Mouse (Mus musculus) myocyte (in vitro differentiated cells): Measurements from ENCODE around the gene Srsf1. TPM values are rescaled to one million over a fixed set of nuclear protein-coding genes. Genes with fewer than 3 reads are reported as not detected.

ENCODE experiments used
- H3K27me3 ChIP-seq: one replicate; pipeline ENCODE4 v1.6.1; 2011; ENCODE audit not compliant: control insufficient read depth, insufficient read depth, insufficient read length
- H3K36me3 ChIP-seq: one replicate; pipeline ENCODE4 v1.6.1; 2011; ENCODE audit not compliant: control insufficient read depth, insufficient read depth
- H3K4me2 ChIP-seq: one replicate; pipeline ENCODE4 v1.6.1; 2011; ENCODE audit warnings: low read depth, control low read depth
- H3K4me3 ChIP-seq: one replicate; pipeline ENCODE4 v1.5.1; 2011; ENCODE audit warnings: mild to moderate bottlenecking, control low read depth, moderate library complexity
- H3K79me2 ChIP-seq: one replicate; pipeline ENCODE4 v1.6.1; 2011; ENCODE audit not compliant: control insufficient read depth, insufficient read depth
- H3ac ChIP-seq: one replicate; pipeline ENCODE4 v1.6.1; 2011; ENCODE audit not compliant: control insufficient read depth, insufficient read length
- CEBPB ChIP-seq: IDR thresholded peaks from 2 replicates; pipeline ENCODE4 v1.6.1; 2011; ENCODE audit warnings: mild to moderate bottlenecking, moderate library complexity; ENCODE audit not compliant: poor library complexity, insufficient read depth, severe bottlenecking
- E2F4 ChIP-seq: IDR thresholded peaks from one replicate; pipeline ENCODE4 v1.6.1; 2011; ENCODE audit warnings: mild to moderate bottlenecking, control low read depth, moderate library complexity; ENCODE audit not compliant: insufficient read depth
- MAX ChIP-seq: IDR thresholded peaks from one replicate; pipeline ENCODE4 v1.6.1; 2011; ENCODE audit warnings: low read depth, mild to moderate bottlenecking, control low read depth
- MYOD1 ChIP-seq, 3 experiments: IDR thresholded peaks; one replicate each; pipeline ENCODE4 v1.6.1; 2011; ENCODE audit warnings: control low read depth in 2 of 3, low read depth in 2 of 3, mild to moderate bottlenecking in 2 of 3, moderate library complexity in 1 of 3; ENCODE audit not compliant: insufficient read length in 2 of 3, control insufficient read depth in 1 of 3
- MYOG ChIP-seq, 3 experiments: IDR thresholded peaks; one replicate each; pipeline ENCODE4 v1.6.1; 2011; ENCODE audit warnings: control low read depth in 2 of 3, low read depth in 2 of 3, mild to moderate bottlenecking in 2 of 3; ENCODE audit not compliant: insufficient read length in 2 of 3, control insufficient read depth in 1 of 3, insufficient read depth in 1 of 3
- POLR2A ChIP-seq: IDR thresholded peaks from one replicate; pipeline ENCODE4 v1.6.1; 2011; ENCODE audit warnings: low read depth, mild to moderate bottlenecking, control low read depth, moderate library complexity; ENCODE audit not compliant: insufficient read length
- POLR2AphosphoS2 ChIP-seq: IDR thresholded peaks from one replicate; pipeline ENCODE4 v1.6.1; 2011; ENCODE audit warnings: low read depth, control low read depth; ENCODE audit not compliant: insufficient read length
- REST ChIP-seq: IDR thresholded peaks from one replicate; pipeline ENCODE4 v1.6.1; 2011; ENCODE audit warnings: mild to moderate bottlenecking, control low read depth, moderate library complexity; ENCODE audit not compliant: insufficient read depth, insufficient read length
- SRF ChIP-seq: IDR thresholded peaks from one replicate; pipeline ENCODE4 v1.6.1; 2011; ENCODE audit warnings: low read depth; ENCODE audit not compliant: control insufficient read depth, insufficient read length
- TCF12 ChIP-seq: IDR thresholded peaks from one replicate; pipeline ENCODE4 v1.6.1; 2011; ENCODE audit warnings: mild to moderate bottlenecking, control low read depth; ENCODE audit not compliant: poor library complexity, insufficient read depth, severe bottlenecking
- TCF3 ChIP-seq: IDR thresholded peaks from one replicate; pipeline ENCODE4 v1.6.1; 2011; ENCODE audit warnings: low read depth, control low read depth; ENCODE audit not compliant: insufficient read length
- USF1 ChIP-seq: IDR thresholded peaks from one replicate; pipeline ENCODE4 v1.6.1; 2011; ENCODE audit warnings: low read depth, mild to moderate bottlenecking, control low read depth, moderate library complexity
- polyA plus RNA-seq: library from polyadenylated mRNA; unstranded; fragments of >200 nt; fragmentation: generic; extraction: Trizol; gene quantifications from one replicate; pipeline ENCODE4 v1.2.1, GENCODE M21; 2012; ENCODE audit warnings: missing spikeins

Gene Srsf1
- polyA plus RNA-seq, 1 experiment, result 69.9 TPM

DNA sequence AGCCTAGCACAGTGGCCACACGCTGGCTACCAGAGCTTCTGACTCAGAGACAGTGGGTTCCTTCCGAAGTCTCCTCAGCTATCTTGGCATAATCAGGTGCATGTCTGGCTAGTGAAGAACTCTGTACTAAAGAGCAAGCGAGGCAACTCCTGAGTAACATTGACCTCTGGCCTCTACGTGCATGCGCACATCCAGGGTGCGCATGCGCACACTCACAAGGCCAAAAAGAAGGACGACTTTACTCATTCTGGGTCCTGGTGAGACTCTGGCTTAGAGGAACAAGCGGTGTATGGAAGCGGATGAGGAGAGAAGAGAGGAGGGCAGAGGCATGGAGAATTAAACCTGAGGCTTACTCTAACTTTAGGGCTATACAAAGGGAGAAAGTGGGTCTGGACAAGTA, 33.5 kb upstream of the Srsf1 start:
- H3K27me3 ChIP-seq, result peaks cover 20% of the 10 kb centered on the region
- no peaks in the 10 kb centered on the region for H3K79me2 ChIP-seq
- TF ChIP-seq E2F4, result no peak
- no peak for TF ChIP-seq MYOD1 (IDR thresholded peaks at IDR 0.05; ENCODE audit: control insufficient read depth in 1 of 3, insufficient read length in 2 of 3, low read depth in 2 of 3)
- TF ChIP-seq POLR2A, result no peak
- TF ChIP-seq CEBPB, result no peak
- no peak for TF ChIP-seq POLR2AphosphoS2
- no peak for TF ChIP-seq TCF3
- no peak for TF ChIP-seq TCF12
- no peak for TF ChIP-seq USF1
- TF ChIP-seq REST, result no peak
- TF ChIP-seq MYOG (IDR thresholded peaks at IDR 0.05; ENCODE audit: control insufficient read depth in 1 of 3, insufficient read depth in 1 of 3, insufficient read length in 2 of 3, low read depth in 2 of 3), result no peak
- TF ChIP-seq SRF, result no peak
- no peak for TF ChIP-seq MAX
- H3ac ChIP-seq, result no peak overlapping the region
- no peak overlapping the region for H3K4me2 ChIP-seq
- H3K4me3 ChIP-seq, result no peak overlapping the region
- H3K36me3 ChIP-seq, result no peaks in the 10 kb centered on the region

DNA sequence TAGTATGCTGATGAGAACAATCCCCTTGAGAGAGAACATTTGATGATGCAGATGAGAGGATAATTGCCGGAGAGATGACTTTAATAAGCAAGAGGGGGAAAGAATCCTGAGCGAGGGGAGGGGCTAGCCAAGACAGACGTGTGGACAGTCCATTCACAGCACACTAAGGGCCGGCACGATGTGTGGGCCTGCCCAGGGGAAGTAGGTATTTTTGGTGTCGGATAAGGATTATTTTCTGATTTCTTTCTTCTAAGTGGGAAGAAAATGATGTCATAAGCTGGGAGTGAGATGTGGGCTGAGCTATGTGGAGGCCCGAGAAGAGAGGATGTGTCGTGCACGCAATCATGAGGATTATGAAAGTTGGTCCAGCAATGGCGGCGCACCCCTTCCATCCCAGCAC, 32.0 kb upstream of the Srsf1 start:
- Histone ChIP-seq H3K4me3 (no peak overlapping the region), H3K27me3 (peaks cover 11% of the 10 kb centered on the region)
- no peak for TF ChIP-seq USF1

GRCm38 (mm10) chr11:88015795-88016194, 31.4 kb upstream of the Srsf1 start:
- Histone ChIP-seq H3K36me3 (no peaks in the 10 kb centered on the region), H3K4me3 (no peak overlapping the region), H3ac (no peak overlapping the region), H3K4me2 (no peak overlapping the region), H3K79me2 (no peaks in the 10 kb centered on the region), H3K27me3 (peaks cover 11% of the 10 kb centered on the region)
- no peak for TF ChIP-seq POLR2AphosphoS2
- no peak for TF ChIP-seq E2F4
- no peak for TF ChIP-seq MYOD1 (IDR thresholded peaks at IDR 0.05; ENCODE audit: control insufficient read depth in 1 of 3, insufficient read length in 2 of 3, low read depth in 2 of 3)

More for the DNA sequence above, 32.0 kb upstream of the Srsf1 start:
- Histone ChIP-seq H3K36me3 (no peaks in the 10 kb centered on the region), H3ac (no peak overlapping the region), H3K79me2 (no peaks in the 10 kb centered on the region), H3K4me2 (no peak overlapping the region)

- Histone ChIP-seq H3K27me3 (no peaks in the 10 kb centered on the region), H3K4me3 (no peak overlapping the region), H3ac (no peak overlapping the region), H3K36me3 (no peaks in the 10 kb centered on the region), H3K4me2 (no peak overlapping the region), H3K79me2 (no peaks in the 10 kb centered on the region)
- TF ChIP-seq POLR2AphosphoS2, result no peak
Observed at GRCm38 (mm10) chr11:88023933-88024332, 23.2 kb upstream of the Srsf1 start.

DNA sequence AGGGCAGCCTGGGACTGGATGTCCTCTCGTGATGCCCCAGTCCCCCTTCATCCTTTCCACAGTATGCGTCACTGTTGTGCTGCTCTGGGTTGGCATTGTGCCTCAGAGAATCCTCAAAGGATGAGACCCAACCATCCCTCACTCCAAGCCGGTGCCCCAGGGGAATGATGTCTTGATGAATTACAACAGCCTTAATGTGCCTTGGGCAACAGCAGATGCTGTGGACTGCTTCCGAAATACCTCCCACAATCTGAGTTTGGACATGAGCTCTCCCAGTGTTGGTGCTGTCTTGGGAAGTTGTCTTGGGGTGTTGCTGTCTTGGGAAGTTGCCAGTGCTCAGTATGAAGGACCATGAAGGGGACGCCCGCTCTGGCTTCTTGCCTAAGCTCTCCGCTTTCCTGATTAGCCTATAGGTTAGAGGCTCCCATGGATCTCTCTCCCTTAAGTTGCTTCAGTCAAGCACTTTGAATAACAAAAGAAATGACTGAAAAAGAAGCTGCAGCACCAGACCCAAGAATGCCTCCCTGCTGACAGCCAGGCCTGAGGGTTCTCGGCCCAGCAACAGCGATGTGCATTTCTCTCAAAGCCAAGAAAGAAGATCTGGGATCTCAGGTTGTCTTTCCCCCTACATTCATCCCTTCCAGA, 19.7 kb upstream of the Srsf1 start:
- Histone ChIP-seq H3ac (no peak overlapping the region), H3K4me2 (no peak overlapping the region), H3K27me3 (no peaks in the 10 kb centered on the region), H3K36me3 (no peaks in the 10 kb centered on the region), H3K4me3 (no peak overlapping the region), H3K79me2 (no peaks in the 10 kb centered on the region)
- TF ChIP-seq E2F4 (no peak), POLR2A (no peak), TCF3 (no peak), POLR2AphosphoS2 (no peak), TCF12 (no peak), USF1 (no peak), MAX (no peak), MYOG (IDR thresholded peaks at IDR 0.05; ENCODE audit: control insufficient read depth in 1 of 3, insufficient read depth in 1 of 3, insufficient read length in 2 of 3, low read depth in 2 of 3) (no peak), MYOD1 (IDR thresholded peaks at IDR 0.05; ENCODE audit: control insufficient read depth in 1 of 3, insufficient read length in 2 of 3, low read depth in 2 of 3) (no peak), REST (no peak), CEBPB (no peak), SRF (no peak)

DNA sequence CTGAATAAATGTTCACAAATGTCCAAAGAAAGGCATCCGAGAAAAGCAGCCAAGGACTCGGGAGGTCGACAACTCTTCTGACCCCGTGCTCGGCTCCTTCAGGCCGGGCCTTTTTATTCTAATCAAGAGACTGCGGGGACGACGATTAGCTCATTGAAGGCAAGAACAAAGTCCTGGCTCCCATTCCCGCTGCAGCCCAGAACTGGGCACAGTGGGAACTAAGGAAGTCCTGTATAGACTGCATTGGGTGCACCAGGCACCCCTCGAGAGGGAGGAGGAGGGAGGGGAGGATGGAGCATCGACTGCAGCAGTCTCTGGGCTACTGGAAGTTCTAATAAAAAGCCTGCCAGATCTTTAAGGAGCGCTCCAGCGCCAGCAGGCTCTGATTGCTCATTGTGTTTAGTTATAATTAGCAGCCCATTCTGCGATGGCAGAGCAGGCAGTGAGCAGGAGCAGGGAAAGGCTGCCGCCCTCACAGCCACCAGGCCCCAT, 18.9 kb upstream of the Srsf1 start:
- no peak for TF ChIP-seq USF1
- no peak for TF ChIP-seq TCF12
- TF ChIP-seq POLR2A, result no peak
- TF ChIP-seq MYOG (IDR thresholded peaks at IDR 0.05; ENCODE audit: control insufficient read depth in 1 of 3, insufficient read depth in 1 of 3, insufficient read length in 2 of 3, low read depth in 2 of 3), result no peak
- no peak for TF ChIP-seq MAX
- TF ChIP-seq SRF, result no peak
- no peak for TF ChIP-seq POLR2AphosphoS2
- Histone ChIP-seq H3K4me3 (no peak overlapping the region), H3K27me3 (no peaks in the 10 kb centered on the region), H3K79me2 (no peaks in the 10 kb centered on the region), H3K4me2 (no peak overlapping the region), H3ac (no peak overlapping the region), H3K36me3 (no peaks in the 10 kb centered on the region)
